Mouse (Mus musculus) stomach, postnatal 0 days (tissue): ENCODE data around the gene Efemp2.

Experiments
- CTCF ChIP-seq: IDR thresholded peaks from 2 replicates; pipeline ENCODE4 v1.5.1; 2016; ENCODE audit warnings: antibody characterized with exemption, low read depth, mild to moderate bottlenecking, moderate library complexity
- EP300 ChIP-seq: optimal IDR thresholded peaks from 2 replicates; pipeline ENCODE3; 2016; ENCODE audit warnings: antibody characterized with exemption

DNA sequence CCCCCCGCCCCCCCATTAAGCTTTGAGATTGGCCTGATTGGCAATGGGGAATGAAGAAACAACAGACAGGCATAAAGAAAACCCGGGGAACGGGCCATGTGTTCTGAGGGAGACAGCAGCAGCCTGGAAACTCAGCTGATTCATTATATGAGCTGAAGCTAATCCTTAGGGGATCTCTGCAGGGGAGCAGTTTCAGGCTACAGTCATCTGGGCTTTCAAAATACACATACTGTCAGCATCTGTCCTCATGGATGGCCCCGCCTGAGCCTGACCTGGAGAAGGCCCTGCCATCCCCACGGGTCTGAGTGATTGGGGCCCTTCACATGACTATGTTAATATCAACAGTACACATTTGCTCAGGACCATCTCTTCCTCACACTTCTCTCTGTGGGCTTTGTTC, 1.9 kb upstream of the Efemp2 start:
- TF ChIP-seq CTCF = no peak
- no peak for TF ChIP-seq EP300
